Mouse (Mus musculus) stomach, postnatal 0 days (tissue): ENCODE measurements around the gene Abtb2.

ENCODE experiments used
- CTCF ChIP-seq: IDR thresholded peaks from 2 replicates; pipeline ENCODE4 v1.5.1; 2016; ENCODE audit warnings: antibody characterized with exemption, low read depth, mild to moderate bottlenecking, moderate library complexity
- EP300 ChIP-seq: optimal IDR thresholded peaks from 2 replicates; pipeline ENCODE3; 2016; ENCODE audit warnings: antibody characterized with exemption

DNA sequence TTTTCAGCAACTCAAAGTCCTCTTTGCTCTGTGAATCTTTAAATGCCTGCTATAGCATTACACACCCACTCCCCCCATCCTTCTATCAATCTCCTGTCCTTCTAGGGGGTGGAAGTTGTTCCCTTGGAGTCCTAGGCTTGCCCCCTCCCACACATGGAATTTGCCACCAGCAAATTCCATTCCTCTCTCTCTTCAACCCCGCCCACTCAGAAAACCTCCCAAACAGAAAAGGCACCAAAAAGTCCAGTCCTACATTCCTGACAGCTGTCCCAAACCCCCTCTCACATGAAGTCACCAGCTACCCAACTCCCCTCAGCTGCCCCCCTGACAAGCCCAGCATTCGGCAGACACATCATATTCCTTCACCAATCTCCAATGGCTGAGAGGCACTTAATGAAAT, 12.1 kb upstream of the Abtb2 start:
- TF ChIP-seq EP300, result no peak
- TF ChIP-seq CTCF, result no peak
